Mouse (Mus musculus): ENCODE data around the gene Ank3. TPM values are rescaled to one million over a fixed set of nuclear protein-coding genes. Genes with fewer than 3 reads are reported as not detected.
A peak's percentile ranks its signal among the peaks of the same experiment; 100 is the strongest.
"Not testable (repeated sequence)": the region's sequence is repeated elsewhere in the genome, so short reads cannot be mapped to it uniquely, and the experiment has no call there.

Gene Ank3
- 0.37 and 1.6 TPM in 2 replicates for total RNA-seq (2017)

DNA sequence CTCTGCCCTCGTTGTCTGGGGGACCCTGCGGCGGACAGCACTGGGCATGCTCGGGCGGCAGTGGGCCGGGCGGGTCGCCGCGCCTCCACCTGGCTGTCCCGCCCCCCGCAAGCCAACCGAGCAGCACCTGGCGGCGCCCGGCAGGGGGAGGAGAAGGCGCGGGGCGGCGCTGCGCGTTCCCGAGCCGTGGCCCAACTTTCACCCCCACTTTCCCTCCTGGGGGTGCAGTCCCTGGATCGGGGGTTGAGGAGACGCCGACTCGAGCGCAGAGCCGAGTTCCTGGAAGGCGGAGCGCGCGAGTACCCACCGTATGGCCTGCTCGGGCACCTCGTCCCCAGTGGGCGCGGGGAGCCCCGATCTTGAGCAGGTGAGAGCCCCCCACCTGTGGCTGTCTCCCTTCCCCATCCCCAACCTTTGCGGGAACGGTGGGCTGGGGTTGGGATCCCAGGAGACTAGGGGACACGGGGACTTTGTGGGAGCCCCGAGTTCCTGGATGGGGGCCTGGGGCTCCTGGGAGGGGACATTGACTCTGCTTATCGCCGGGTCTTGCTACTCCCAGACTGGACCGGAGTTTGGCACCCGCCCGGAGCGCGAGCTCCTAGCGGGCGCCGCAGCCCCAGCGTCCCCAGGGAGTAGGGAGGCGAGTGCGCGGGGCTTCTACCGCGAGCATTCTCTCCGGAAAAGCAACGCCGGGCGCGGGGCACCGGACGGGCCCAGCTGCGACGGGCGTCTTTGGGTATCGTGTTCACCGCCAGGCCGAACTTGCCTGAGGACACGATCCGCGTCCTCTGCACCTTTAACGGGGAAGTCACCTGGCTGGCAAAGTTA lies at the start of gene Ank3:
Gene Ank3, plus strand, starts transcription at position 11 of the 828 bp plus-strand sequence.
- ATAC-seq (ENCODE audit: extremely low read depth, insufficient number of reproducible peaks, low FRiP score, poor library complexity, severe bottlenecking) = 0 out of 2 replicates have a peak, but pooled peaks have one; percentile 16

DNA sequence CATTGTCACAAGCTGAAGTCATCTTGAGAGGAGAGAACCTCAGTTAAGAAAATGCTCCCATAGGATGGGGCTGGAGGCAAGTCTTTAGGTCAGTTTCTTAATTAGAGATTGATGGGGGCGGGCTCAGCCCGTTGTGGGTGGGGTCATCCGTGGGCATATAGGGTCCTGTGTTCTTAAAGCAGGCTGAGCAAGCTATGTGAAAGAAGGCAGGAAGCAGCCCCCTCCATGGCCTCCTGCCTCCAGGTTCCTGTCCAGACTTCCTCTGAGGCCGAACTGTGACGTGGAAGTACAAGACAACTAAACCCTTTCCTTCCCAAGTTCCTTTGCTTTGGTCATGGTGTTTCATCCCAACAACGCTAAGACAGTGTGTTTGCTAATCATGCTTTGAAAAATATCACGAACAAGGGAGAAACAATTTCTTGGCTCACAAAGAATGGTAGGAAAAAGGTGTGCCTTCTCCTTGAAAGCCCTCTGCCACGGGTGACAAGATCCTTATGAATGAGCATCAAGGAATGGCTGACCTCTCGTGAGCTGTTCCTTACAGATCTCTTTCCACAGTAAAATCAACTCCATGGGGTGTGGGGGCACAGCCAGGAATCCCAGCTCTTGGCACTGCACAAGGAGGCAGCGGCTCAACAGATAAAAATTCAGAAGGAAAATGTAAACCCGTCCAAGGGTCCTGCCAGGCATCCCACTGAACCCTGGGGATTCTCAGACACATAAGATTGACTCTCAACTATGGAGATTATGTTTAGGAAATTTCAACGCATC lies 47.3 kb upstream of the Ank3 start:
- no peak for ATAC-seq (ENCODE audit: extremely low read depth, insufficient number of reproducible peaks, low FRiP score, poor library complexity, severe bottlenecking)

GRCm38 (mm10) chr10:69351842-69352211 lies 46.7 kb upstream of the Ank3 start:
- no peak for ATAC-seq (ENCODE audit: extremely low read depth, insufficient number of reproducible peaks, low FRiP score, poor library complexity, severe bottlenecking)

GRCm38 (mm10) chr10:69352212-69353085 lies 46.1 kb upstream of the Ank3 start, which contains the start of gene Cdk1:
Gene Cdk1 (minus strand): TSS chr10:69352938.
- ATAC-seq (ENCODE audit: extremely low read depth, insufficient number of reproducible peaks, low FRiP score, poor library complexity, severe bottlenecking) = peak; percentile 90

GRCm38 (mm10) chr10:69353086-69353479 lies 45.5 kb upstream of the Ank3 start:
- ATAC-seq (ENCODE audit: extremely low read depth, insufficient number of reproducible peaks, low FRiP score, poor library complexity, severe bottlenecking) = not testable (repeated sequence)

DNA sequence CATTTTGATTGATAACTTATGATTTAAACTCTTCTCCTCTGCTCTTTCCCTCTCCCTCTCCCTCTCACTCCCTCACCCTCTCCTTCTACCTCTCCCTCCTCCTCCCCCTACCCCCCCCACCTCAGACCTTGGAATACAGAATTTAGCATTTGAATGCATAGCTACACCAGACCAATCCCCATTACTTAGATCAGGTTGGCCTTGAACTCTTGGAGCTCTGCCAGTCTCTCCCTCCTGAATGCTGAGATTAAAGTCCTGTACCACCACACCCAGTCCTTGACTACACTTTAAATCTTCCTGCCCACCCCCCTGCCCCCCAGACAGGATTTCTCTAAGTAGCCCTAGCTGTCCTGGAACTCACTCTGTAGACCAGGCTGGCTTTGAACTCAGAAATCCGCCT lies 38.9 kb upstream of the Ank3 start:
- no peak for ATAC-seq (ENCODE audit: extremely low read depth, insufficient number of reproducible peaks, low FRiP score, poor library complexity, severe bottlenecking)

DNA sequence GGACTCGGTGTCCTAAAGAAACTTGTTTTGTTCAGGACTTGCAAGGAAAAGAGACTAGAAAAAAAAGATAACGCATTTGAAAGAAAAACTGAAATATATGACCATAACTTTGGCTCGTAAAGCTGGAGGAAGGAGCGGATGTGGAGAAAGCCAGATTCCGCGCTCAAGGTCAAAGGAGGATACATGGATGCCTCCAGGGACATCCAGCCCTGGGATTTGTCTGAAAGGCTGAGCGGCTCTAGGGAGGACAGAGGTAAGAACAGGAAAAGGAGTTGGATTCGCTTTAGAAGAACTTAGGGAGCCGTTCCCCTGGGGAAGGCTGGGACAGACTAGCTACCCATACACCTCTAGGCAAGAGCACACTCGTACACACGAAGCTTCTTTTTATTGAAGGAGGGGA lies 32.4 kb upstream of the Ank3 start:
- no peak for ATAC-seq (ENCODE audit: extremely low read depth, insufficient number of reproducible peaks, low FRiP score, poor library complexity, severe bottlenecking)

- no peak for ATAC-seq (ENCODE audit: extremely low read depth, insufficient number of reproducible peaks, low FRiP score, poor library complexity, severe bottlenecking)
Observed at GRCm38 (mm10) chr10:69366877-69367387, 31.6 kb upstream of the Ank3 start.

- ATAC-seq (ENCODE audit: extremely low read depth, insufficient number of reproducible peaks, low FRiP score, poor library complexity, severe bottlenecking) = no peak
Observed at GRCm38 (mm10) chr10:69369321-69369720, 29.3 kb upstream of the Ank3 start.

- ATAC-seq (ENCODE audit: extremely low read depth, insufficient number of reproducible peaks, low FRiP score, poor library complexity, severe bottlenecking) = no peak
Observed at GRCm38 (mm10) chr10:69371441-69371840, 27.1 kb upstream of the Ank3 start.

GRCm38 (mm10) chr10:69372061-69372460 lies 26.5 kb upstream of the Ank3 start:
- ATAC-seq (ENCODE audit: extremely low read depth, insufficient number of reproducible peaks, low FRiP score, poor library complexity, severe bottlenecking) = no peak

GRCm38 (mm10) chr10:69373796-69374550 lies 24.6 kb upstream of the Ank3 start:
- ATAC-seq (ENCODE audit: extremely low read depth, insufficient number of reproducible peaks, low FRiP score, poor library complexity, severe bottlenecking) = no peak

DNA sequence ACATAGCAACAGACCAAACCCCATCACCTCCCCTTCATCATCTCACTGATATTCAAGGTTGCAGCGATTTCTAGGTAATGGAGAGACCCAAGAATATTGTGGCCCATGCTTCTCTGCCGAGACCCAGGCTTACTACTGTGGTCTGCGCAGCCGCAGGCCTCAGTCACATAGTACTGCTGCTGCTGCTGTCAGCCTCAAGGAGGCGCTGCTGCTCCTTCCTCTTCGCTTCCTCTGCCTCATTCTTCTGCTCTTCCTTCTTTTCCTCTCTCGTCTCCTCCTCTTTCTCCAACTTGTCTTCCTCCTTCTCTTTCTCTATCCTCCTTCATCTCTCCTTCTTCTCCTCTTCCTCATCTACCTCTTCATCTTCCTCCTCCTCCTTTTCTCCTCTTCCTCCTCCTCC lies 23.4 kb upstream of the Ank3 start:
- no peak for ATAC-seq (ENCODE audit: extremely low read depth, insufficient number of reproducible peaks, low FRiP score, poor library complexity, severe bottlenecking)

- ATAC-seq (ENCODE audit: extremely low read depth, insufficient number of reproducible peaks, low FRiP score, poor library complexity, severe bottlenecking) = no peak
Observed at GRCm38 (mm10) chr10:69383186-69383585, 15.4 kb upstream of the Ank3 start.

GRCm38 (mm10) chr10:69384640-69385039 lies 13.9 kb upstream of the Ank3 start:
- ATAC-seq (ENCODE audit: extremely low read depth, insufficient number of reproducible peaks, low FRiP score, poor library complexity, severe bottlenecking) = no peak

GRCm38 (mm10) chr10:69385136-69385535 lies 13.4 kb upstream of the Ank3 start:
- no peak for ATAC-seq (ENCODE audit: extremely low read depth, insufficient number of reproducible peaks, low FRiP score, poor library complexity, severe bottlenecking)

GRCm38 (mm10) chr10:69386767-69387166 lies 11.8 kb upstream of the Ank3 start:
- no peak for ATAC-seq (ENCODE audit: extremely low read depth, insufficient number of reproducible peaks, low FRiP score, poor library complexity, severe bottlenecking)

DNA sequence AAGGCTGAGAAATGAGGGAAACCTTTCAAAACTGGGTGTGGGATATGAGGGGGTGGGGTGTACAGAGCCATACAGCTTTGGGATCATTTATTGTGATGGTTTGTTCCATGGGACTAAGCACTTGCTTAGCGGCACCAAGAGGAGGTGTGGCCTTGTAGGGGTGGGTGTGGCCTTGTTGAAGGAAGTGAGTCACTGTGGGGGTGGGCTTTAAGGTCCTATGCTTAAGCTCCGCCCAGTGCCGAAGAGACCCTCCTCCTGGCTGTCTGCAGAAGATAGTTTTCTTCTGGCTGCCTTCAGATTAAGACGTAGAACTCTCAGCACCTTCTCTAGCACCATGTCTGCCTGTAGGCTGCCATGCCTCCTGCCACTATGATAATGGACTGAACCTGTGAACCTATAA lies 9.1 kb upstream of the Ank3 start:
- no peak for ATAC-seq (ENCODE audit: extremely low read depth, insufficient number of reproducible peaks, low FRiP score, poor library complexity, severe bottlenecking)

Data from neutrophil, adult 5-6 weeks (primary cell).